19 mouse cellular contexts compared by ENCODE assay signal in genomic region chr11:90062657-90063056, GRCm38 (mm10). TPM values are rescaled to one million over a fixed set of nuclear protein-coding genes. Genes with fewer than 3 reads are reported as not detected.
"Had no signal": no experiment of that assay in that cellular context is flagged by ENCODE, and none has a peak within 500 bp of the region (broad histone marks: within the 10 kb centered on the region; RNA-seq: fewer than 3 reads in every experiment).

No protein-coding gene starts in this region.

- H3K36me3 ChIP-seq: lung, embryonic 15.5 days; midbrain, embryonic 10.5 days; midbrain, embryonic 12.5 days; neural tube, embryonic 13.5 days; neural tube, embryonic 15.5 days had no signal

- H3K4me2 ChIP-seq: lung, embryonic 15.5 days; midbrain, embryonic 12.5 days; neural tube, embryonic 13.5 days; neural tube, embryonic 15.5 days had no signal

- H3K4me3 ChIP-seq: lung, embryonic 15.5 days; midbrain, embryonic 10.5 days; midbrain, embryonic 12.5 days; myocyte; neural tube, embryonic 13.5 days; neural tube, embryonic 15.5 days had no signal

- DNase-seq: lung, adult 2 months; lung, postnatal 4 days; midbrain, embryonic 14.5 days; retina, postnatal 1 day; right cerebral cortex, adult 18-20 months; right cerebral cortex, postnatal 25 days; right cerebral cortex, postnatal 4 days; spleen, adult 18-20 months; thymus, adult 18-20 months; thymus, postnatal 14 days; thymus, postnatal 36 days had no signal

- H3K9ac ChIP-seq: lung, embryonic 15.5 days; midbrain, embryonic 12.5 days; neural tube, embryonic 13.5 days; neural tube, embryonic 15.5 days had no signal

- ATAC-seq: midbrain, embryonic 16.5 days had no signal

- H3K27me3 ChIP-seq: lung, embryonic 15.5 days; midbrain, embryonic 12.5 days; neural tube, embryonic 13.5 days; neural tube, embryonic 15.5 days had no signal

- H3K27ac ChIP-seq: lung, embryonic 15.5 days; midbrain, embryonic 10.5 days; midbrain, embryonic 12.5 days; neural tube, embryonic 13.5 days; neural tube, embryonic 15.5 days had no signal

- H3K9me3 ChIP-seq: lung, embryonic 15.5 days; neural tube, embryonic 13.5 days; neural tube, embryonic 15.5 days had no signal

- H3K4me1 ChIP-seq: lung, embryonic 15.5 days; midbrain, embryonic 10.5 days; neural tube, embryonic 15.5 days had no signal

RNA-seq across cellular contexts. Expression of gene Tmem100, which starts 32.5 kb away (rescaled TPM):
- total RNA-seq: megakaryocyte-erythroid progenitor cell, adult 5-6 weeks had no signal
- polyA plus RNA-seq: myocyte had no signal
